Mouse (Mus musculus): ENCODE measurements around the gene Rps6kb2. TPM values are rescaled to one million over a fixed set of nuclear protein-coding genes. Genes with fewer than 3 reads are reported as not detected.

The Rps6kb2 gene
- 10 to 100 TPM; 34.8 to 49.8 TPM for total RNA-seq (2023)

GRCm38 (mm10) chr19:4162646-4163542, at the start of gene Rps6kb2:
Gene Rps6kb2, minus strand, starts transcription at chr19:4163354.

GRCm38 (mm10) chr19:4201291-4201909, 38.2 kb upstream of the Rps6kb2 start, which contains the start of gene Rad9a:
Gene Rad9a, minus strand, starts transcription at chr19:4201662.

GRCm38 (mm10) chr19:4191528-4192250, 28.5 kb upstream of the Rps6kb2 start, which contains the start of gene Ppp1ca:
Gene Ppp1ca, plus strand, starts transcription at chr19:4192065.

GRCm38 (mm10) chr19:4190831-4191334, 27.7 kb upstream of the Rps6kb2 start, which contains the start of gene Tbc1d10c:
Gene Tbc1d10c, minus strand, starts transcription at chr19:4191284.

GRCm38 (mm10) chr19:4175368-4175947, 12.3 kb upstream of the Rps6kb2 start, which contains the start of gene Carns1:
Gene Carns1, minus strand, starts transcription at chr19:4175479.

GRCm38 (mm10) chr19:4153232-4153654, 9.9 kb downstream of the Rps6kb2 start, which contains the start of gene Ptprcap:
Gene Ptprcap, plus strand, starts transcription at chr19:4153604.

GRCm38 (mm10) chr19:4148491-4148806, 14.7 kb downstream of the Rps6kb2 start, which contains the start of gene Coro1b:
Gene Coro1b, plus strand, starts transcription at chr19:4148619.

GRCm38 (mm10) chr19:4143759-4144268, 19.3 kb downstream of the Rps6kb2 start, which contains the start of gene Cabp4:
Gene Cabp4, minus strand, starts transcription at chr19:4144033.

GRCm38 (mm10) chr19:4139446-4139845, 23.7 kb downstream of the Rps6kb2 start, which contains the start of gene Gpr152:
Gene Gpr152, plus strand, starts transcription at chr19:4139787.

GRCm38 (mm10) chr19:4125741-4126696, 37.1 kb downstream of the Rps6kb2 start, which contains the start of gene Aip:
Gene Aip, minus strand, starts transcription at chr19:4125858.

Other genes with a start within 250 kb of the Rps6kb2 start
- under 1 TPM; 0.59 to 0.76 TPM for gene Aldh3b1, start 233.5 kb downstream of the Rps6kb2 start, total RNA-seq (2023)
- 10 to 100 TPM; 15.1 to 18.0 TPM for gene Unc93b1, start 228.2 kb downstream of the Rps6kb2 start, total RNA-seq (2023)
- gene Aldh3b3, start 204.7 kb downstream of the Rps6kb2 start, total RNA-seq (2023), result not detected
- not detected for gene Aldh3b2, start 191.0 kb downstream of the Rps6kb2 start, total RNA-seq (2023)
- gene Acy3, start 176.8 kb downstream of the Rps6kb2 start, total RNA-seq (2023), result not detected
- gene Tbx10, start 170.6 kb downstream of the Rps6kb2 start, total RNA-seq (2023), result not detected
- 1 to 10 TPM; 5.1 to 8.8 TPM for gene Nudt8, start 162.8 kb downstream of the Rps6kb2 start, total RNA-seq (2023)
- gene Gm49405, start 162.7 kb downstream of the Rps6kb2 start, total RNA-seq (2023), result 1 to 10 TPM; 1.2 to 1.4 TPM
- gene Doc2g, start 160.0 kb downstream of the Rps6kb2 start, total RNA-seq (2023), result 1 to 10 TPM; 3.3 to 3.8 TPM
- 10 to 100 TPM; 92.7 to 97.9 TPM for gene Ndufv1, start 150.5 kb downstream of the Rps6kb2 start, total RNA-seq (2023)
- 100 to 1,000 TPM; 219 to 238 TPM for gene Gstp1, start 125.4 kb downstream of the Rps6kb2 start, total RNA-seq (2023)
- gene Gstp2, start 117.3 kb downstream of the Rps6kb2 start, total RNA-seq (2023), result 10 to 100 TPM; 26.7 to 30.7 TPM
- 10 to 100 TPM; 28.7 to 37.1 TPM for gene Gstp3, start 103.8 kb downstream of the Rps6kb2 start, total RNA-seq (2023)
- gene Cabp2, start 81.8 kb downstream of the Rps6kb2 start, total RNA-seq (2023), result not detected
- gene Cdk2ap2, start 66.2 kb downstream of the Rps6kb2 start, total RNA-seq (2023), result 100 to 1,000 TPM; 166 to 171 TPM
- 100 to 1,000 TPM; 322 TPM for gene Pitpnm1, start 63.4 kb downstream of the Rps6kb2 start, total RNA-seq (2023)
- gene Aip, start 37.5 kb downstream of the Rps6kb2 start, total RNA-seq (2023), result 100 to 1,000 TPM; 144 to 147 TPM
- 1 to 10 TPM in 1 of 2 experiments, under 1 TPM in 1; 0.99 to 1.7 TPM for gene Gpr152, start 23.6 kb downstream of the Rps6kb2 start, total RNA-seq (2023)
- not detected for gene Cabp4, start 19.3 kb downstream of the Rps6kb2 start, total RNA-seq (2023)
- 100 to 1,000 TPM; 127 to 139 TPM for gene Coro1b, start 14.7 kb downstream of the Rps6kb2 start, total RNA-seq (2023)
- gene Ptprcap, start 9.8 kb downstream of the Rps6kb2 start, total RNA-seq (2023), result 100 to 1,000 TPM; 313 to 348 TPM
- gene Carns1, start 12.1 kb upstream of the Rps6kb2 start, total RNA-seq (2023), result 10 to 100 TPM; 68.8 to 73.6 TPM
- 100 to 1,000 TPM; 292 to 316 TPM for gene Tbc1d10c, start 27.9 kb upstream of the Rps6kb2 start, total RNA-seq (2023)
- 100 to 1,000 TPM; 386 to 415 TPM for gene Ppp1ca, start 28.7 kb upstream of the Rps6kb2 start, total RNA-seq (2023)
- gene Rad9a, start 38.3 kb upstream of the Rps6kb2 start, total RNA-seq (2023), result 10 to 100 TPM; 46.6 to 54.9 TPM
- gene Clcf1, start 50.9 kb upstream of the Rps6kb2 start, total RNA-seq (2023), result 100 to 1,000 TPM; 139 to 167 TPM
- not detected for gene AC109138.7, start 51.0 kb upstream of the Rps6kb2 start, total RNA-seq (2023)
- gene Pold4, start 68.5 kb upstream of the Rps6kb2 start, total RNA-seq (2023), result 10 to 100 TPM; 50.8 to 51.4 TPM
- 10 to 100 TPM; 17.8 to 18.9 TPM for gene Ssh3, start 105.8 kb upstream of the Rps6kb2 start, total RNA-seq (2023)
- 10 to 100 TPM; 19.0 to 20.5 TPM for gene Ankrd13d, start 119.8 kb upstream of the Rps6kb2 start, total RNA-seq (2023)
- gene Grk2, start 142.9 kb upstream of the Rps6kb2 start, total RNA-seq (2023), result 100 to 1,000 TPM; 399 to 431 TPM
- 100 to 1,000 TPM; 155 to 160 TPM for gene Kdm2a, start 234.9 kb upstream of the Rps6kb2 start, total RNA-seq (2023)